Mouse (Mus musculus) G1E-ER4 (cell line): ENCODE measurements around the gene Musk. TPM values are rescaled to one million over a fixed set of nuclear protein-coding genes. Genes with fewer than 3 reads are reported as not detected.

Source experiments
- GATA1 ChIP-seq: IDR thresholded peaks from one replicate; pipeline ENCODE4 v1.8.0; 2012; ENCODE audit warnings: low read length, inconsistent platforms
- polyA plus RNA-seq: library from polyadenylated mRNA; stranded (reverse); fragments of >175 nt; gene quantifications from 2 replicates; pipeline ENCODE4 v1.2.3, GENCODE M21; 2012

Musk gene
- polyA plus RNA-seq, 1 experiment = not detected

DNA sequence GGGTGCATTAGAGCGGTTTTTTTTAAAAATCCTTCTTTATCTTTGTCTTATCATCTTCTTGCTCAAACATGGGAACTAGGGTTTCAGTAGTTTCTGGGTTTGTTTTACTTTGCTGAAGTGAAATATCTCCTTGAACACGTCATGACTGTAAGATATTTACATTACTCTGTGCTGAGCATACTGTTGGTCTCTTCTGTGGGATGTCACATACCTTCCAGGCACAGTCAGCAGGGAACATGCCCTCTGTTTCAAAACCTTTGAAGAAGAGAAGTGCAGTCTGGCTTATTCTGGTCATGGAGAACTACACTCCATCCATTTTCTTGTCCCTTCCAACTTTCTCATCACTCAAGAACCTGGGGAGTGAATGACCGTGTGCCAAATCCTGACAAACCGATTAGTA lies 73.2 kb downstream of the Musk start:
- no peak for TF ChIP-seq GATA1

DNA sequence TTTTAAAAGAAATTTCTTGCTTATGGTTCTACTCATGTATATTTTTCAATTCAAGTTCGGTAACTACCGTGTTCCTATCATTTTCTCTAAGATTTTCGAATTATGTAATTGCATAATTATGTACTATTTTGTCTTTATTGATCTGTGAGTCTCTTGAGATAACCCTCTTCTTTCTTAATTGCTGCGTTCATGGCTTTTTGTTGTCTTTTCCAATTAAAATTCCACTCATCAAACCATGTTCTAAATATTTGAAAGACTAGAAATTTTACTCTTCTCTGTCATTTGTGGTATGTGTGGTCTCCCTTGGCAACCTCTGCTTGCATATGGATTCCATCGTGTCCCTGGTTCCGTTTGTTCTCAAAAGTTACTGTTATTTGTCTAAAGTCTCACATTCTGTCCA lies 79.6 kb downstream of the Musk start:
- TF ChIP-seq GATA1 = no peak

DNA sequence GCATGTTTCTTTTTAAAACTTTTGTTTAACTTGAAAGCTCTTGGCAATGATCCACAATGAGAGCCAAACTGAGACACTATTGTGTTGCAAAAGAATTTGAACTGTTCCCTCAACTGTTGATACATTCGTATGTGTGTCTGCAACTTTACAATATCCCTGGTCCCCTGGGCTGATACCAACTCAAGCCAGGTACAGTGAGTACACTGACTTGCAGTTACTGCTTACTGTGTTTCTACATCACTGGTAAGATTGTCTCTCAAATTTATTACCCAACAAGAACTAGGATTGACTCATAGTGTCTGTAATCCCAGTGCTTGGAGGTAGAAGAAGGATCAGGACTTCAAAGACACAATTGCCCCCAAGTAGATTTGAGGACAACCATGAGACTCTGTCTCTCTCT lies 85.3 kb downstream of the Musk start:
- no peak for TF ChIP-seq GATA1

DNA sequence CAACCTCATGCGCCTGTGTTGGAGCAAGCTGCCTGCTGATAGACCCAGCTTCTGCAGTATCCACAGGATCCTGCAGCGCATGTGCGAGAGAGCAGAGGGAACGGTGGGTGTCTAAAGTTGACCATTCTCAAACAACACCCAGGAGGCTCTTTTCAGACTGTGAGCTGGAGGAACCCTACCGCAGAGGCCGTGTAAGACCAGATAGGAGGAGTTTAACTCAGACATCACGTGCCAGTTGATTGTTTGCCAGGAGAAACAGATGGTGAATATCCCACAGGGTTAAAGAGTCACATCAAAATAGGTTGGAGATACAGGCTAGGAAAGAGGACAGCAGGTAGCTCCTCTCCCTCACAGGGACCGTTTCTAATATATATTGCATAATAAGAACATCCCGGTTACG lies 87.8 kb downstream of the Musk start:
- no peak for TF ChIP-seq GATA1

DNA sequence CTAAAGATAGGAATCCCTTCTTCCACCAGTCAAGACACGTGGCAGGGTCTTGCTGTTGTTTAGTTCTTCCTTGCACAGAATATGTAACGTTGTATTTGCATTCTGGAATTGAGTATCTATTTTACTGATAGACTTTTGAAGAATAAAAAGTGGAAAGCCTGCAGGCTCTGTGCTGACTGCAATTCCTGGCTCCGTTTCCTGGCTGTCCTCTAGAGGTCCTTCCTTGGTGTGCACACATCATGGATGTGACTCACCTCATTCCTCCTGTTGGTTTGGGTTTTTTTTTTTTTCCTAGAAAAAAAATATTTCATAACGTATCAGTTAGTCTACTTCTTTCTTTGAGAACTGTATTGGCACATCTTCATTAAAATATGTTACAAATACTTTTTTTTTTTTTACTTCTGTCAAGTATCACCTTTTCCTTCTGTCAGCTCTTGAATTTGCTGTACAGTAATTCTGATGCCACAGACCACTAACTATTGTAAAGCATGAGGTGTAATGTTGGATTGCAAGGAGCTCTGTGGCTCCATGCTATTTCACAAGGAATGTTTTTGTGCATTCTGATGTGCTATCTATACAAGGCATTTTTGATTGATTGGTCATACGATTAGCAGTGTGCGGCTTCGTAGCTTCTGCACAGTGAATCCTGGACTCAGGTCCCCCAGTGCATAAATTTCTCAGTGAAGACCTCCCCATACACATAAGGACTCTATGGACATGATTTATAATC lies 88.5 kb downstream of the Musk start:
- no peak for TF ChIP-seq GATA1

DNA sequence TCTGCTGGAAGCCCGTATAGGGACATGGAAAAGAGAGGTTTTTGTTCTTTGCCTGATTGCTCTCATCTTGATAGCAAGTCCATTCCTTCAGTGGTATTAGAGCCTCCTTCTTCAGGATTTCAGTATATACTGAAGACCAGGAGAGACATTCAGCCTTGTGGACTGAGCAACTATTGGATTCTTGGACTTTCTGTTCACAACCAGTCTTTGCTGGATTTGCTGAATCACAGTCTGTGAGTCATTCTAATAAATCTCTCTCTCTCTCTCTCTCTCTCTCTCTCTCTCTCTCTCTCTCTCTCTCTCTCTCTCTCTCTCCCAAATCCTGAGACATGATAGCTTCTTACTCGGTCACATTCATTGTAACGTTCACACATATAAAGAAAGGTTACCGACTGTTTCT lies 93.4 kb downstream of the Musk start:
- no peak for TF ChIP-seq GATA1

DNA sequence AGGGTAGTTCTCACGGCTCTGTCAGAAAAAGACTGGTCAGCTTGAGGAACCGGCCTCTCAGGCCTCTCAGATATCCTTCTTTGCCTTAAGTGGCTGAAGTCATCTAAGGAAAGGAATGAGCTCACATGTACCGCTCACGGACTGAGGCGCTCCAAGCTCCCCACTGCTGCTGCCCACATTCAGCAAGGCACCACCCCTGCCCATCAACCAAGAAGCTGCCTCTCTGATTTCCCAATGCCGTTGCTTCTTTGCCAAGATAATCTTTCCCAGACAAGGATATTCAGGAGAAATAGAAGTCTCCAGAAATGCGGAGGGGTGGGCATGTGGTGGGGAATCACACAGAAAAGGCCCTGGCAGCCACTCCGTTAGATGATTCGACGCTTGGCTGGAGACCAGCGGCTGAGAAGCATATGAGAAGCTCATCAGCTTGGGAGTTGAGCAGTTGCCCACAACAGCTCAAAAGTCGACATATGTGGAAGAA lies 115.1 kb downstream of the Musk start:
- TF ChIP-seq GATA1 = no peak

DNA sequence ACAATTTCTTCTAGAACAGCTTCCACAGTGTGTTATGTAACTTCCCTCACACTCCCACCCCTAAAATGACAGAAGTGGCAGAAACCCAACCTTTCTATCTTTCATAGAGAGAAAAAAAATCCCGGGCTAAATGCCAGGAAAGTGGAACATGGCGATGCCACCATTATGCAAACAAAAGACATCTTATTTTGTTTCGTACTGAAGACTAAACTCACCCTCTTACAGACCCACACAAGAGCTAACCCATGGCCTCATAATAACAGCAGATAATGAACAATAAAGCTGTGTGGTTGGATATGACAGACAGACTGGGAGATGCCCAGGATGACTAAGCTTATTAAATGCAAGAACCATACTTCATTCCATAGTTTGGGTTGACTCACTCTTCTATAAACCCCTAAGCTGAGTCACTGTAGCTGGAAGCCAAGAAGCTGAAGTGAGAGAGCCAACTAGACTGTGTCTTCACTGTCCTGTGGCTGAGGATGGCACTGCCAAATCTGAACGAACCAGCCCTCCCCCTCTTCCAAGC lies 116.3 kb downstream of the Musk start:
- no peak for TF ChIP-seq GATA1

DNA sequence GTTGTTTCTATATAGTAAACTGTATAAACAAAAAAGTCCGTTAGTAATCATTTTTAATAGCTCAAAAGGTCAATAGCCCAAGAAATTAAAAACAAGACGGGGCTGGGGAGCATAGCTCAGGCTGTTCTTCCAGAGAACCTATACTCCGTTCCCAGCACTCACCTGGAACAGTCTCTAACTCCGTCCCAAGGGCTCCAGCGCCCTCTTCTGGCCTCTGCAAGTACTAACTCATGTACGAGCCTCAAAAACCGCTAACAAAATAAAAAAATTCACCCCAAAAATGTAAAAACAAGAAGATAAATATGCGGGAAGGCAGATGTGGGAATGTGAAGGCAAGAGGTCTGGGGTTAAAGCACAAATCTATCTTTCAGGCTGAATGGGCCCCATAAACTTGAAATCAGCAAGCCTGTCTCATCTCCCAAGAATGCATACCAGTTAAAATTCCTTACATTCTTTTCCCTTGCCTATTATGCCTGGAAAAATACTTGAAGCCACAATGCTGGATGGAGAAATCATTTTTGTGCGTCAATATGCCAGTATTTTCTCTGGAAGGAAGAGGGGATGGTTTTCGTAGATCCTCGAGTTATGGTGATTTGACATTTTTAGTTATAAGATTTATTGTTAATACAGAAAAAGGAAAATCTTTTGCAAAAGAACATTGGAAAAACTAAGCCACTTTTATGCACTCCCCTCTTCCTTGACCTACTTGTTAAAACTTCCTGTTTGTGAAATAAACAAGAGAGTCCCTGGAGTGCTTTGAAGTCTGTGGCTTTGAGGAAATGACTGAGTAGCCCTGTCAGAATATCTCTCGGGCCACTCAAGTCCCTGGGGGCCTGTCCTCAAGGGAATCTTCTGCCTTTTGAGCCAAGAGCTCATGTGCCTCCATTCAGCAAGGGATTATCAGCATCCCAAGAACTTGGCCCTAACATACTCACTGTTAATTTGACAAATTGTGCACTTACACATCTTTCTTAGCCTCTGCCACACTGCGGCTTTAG lies 127.7 kb downstream of the Musk start:
- TF ChIP-seq GATA1 = no peak

DNA sequence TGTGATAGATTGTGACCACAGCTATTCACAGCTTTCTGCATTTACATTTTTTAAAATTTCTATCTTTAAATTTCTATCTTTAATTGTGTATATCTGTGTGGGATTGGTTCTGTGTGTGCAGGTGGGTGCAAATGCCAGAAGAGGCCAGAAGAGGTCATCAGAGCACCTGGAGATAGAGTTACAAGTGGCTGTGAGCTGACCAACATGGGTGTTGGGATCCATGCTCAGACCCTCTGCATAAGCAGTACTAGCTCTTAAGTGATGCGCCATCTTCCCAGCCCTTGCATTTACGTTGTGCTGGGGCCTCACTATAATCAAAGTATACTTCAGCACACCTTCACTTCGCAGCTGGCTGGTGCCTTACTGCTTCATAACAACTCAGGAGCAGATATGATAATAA lies 129.8 kb downstream of the Musk start:
- no peak for TF ChIP-seq GATA1

DNA sequence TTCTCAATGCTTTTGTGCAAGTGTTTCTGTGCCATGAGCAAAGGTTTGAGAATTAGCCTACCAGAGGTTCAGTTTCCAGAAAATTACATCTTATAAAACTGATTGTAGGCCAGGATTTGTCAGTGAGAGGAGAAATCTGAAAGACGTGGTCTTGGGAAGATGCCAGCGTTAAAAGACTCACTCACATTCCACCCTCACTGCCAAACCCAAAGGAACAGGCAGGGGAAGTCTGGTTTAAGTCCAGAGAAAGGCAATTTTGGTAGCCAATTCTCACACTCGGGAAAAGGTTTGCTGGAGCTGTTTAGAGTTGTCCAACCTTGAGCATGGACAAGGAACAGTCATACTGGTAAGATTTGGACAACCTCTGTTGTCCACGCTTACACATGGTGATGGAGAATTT lies 131.6 kb downstream of the Musk start:
- TF ChIP-seq GATA1 = no peak

DNA sequence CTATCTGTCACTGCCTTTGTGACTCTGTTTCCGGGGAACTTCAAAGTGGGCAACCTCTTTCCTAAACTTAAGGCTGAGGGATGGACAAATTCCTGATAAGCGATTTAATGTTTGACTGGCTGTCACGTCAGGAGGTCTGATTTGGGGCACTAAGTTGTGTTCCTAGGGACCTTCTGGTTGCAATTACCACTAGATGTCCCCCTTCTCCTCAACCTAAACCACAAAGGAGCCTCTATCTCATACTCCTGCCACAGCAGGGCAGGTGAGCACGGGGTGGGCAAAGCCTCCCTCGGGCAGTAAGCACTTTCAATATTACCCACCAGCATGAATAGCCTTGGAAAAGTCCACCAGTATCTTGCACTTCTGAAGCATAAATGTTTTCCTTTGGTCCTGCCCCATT lies 133.5 kb downstream of the Musk start:
- TF ChIP-seq GATA1 = no peak

DNA sequence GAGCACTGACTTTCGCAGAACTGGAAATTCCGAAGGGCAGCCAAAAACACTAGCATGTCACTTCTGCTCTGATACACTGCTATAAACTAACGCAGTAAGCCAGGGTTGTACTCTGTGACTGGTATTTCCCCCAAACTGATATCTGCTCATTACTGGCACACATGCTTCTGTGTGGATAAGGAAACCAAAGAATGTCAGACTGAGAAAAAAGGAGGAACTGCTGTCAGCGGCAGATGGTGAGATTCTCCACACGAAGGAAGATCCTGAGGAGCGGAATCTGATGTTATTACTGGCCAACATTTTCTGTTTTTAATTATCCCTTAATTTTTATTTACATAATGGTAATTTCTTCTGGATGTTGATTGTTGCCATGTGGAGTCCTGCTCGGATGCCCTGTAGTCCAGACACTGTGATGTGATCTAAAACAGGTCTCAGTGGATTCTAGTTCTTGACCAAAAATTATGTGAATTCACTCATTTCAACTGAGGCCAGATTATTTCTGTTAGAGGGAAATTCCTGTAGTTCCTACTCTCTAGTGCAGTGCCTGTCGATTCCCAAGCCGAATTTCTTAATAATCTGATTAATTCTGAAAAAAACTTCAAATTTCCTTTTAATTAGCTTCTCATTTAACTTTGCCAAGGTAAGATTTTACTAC lies 137.6 kb downstream of the Musk start:
- TF ChIP-seq GATA1 = no peak

Other genes with a start within 250 kb of the Musk start
- gene Svep1, start 79.1 kb upstream of the Musk start, polyA plus RNA-seq = not detected in 2 replicates